ENCODE assay signal across 7 mouse cellular contexts in the genomic region with DNA sequence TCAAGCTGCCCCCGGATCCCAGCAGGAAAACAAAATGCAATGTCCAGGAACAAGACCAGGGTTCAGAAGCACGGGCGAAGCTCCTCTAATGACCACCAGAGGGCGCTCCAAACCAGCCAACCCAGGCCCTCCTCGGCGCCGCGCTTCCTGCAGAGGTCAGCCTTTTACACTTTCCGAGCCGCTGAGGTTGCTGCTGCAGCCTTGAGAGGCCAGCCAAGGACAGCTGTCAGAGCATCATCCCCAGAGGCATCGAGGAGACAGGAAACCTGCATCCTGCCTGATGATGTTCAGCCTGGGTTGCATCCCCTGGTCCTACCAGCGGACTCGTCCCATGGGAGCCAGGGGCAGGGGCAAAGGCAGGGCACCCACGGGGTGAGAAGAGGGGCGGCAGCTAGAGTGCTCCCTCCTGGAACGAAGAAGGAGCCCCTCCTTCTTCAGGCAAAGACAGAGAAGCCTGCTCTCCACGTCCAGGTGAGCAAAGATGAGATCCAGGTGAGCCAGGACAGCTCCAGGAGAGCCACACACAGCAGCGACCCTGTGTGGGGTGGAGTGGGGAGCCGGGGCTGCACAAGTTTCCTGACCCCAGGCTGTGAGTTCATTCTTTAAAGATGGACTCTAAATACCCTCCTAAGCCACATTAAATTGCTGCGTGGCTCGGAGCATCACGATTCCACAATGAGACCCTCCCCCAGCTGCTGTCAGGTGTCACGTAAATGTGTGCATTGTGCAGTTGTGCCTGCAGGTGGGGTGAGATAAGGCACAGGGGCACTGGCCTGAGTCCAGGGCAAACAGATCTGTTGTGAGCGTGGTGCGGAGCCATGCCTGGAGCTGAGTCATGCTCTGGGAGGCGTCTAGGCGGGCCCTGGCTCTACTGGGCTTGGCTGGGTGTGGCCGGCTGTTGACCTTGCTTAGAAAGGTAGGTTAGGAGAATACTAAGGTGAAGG. TPM values are rescaled to one million over a fixed set of nuclear protein-coding genes. Genes with fewer than 3 reads are reported as not detected.
DNase-seq lines count a peak whose midpoint lies in the region; ATAC-seq lines count a peak whose summit lies in the region.

Gene Arhgap22, plus strand, starts transcription at position 204 of the 944 bp plus-strand sequence.

- no peak within 1 kb of the TSS for H3K27ac ChIP-seq in embryonic facial prominence, embryonic 13.5 days
- no peak within 1 kb of the TSS for H3K27ac ChIP-seq in limb, embryonic 12.5 days
- H3K27ac ChIP-seq in midbrain, embryonic 14.5 days (replicated peaks; ENCODE audit: low read depth, low read length): no peak within 1 kb of the TSS

- WGBS in embryonic facial prominence, embryonic 13.5 days: 12% methylated on average over 28 of the region's 28 CpGs
- 16% methylated on average over 28 of the region's 28 CpGs for WGBS in limb, embryonic 12.5 days
- 19% methylated on average over 28 of the region's 28 CpGs for WGBS in midbrain, embryonic 14.5 days

- peak within 1 kb of the TSS; percentile 18; the same call in 1 of the 2 replicates for H3K4me3 ChIP-seq in embryonic facial prominence, embryonic 13.5 days
- H3K4me3 ChIP-seq in limb, embryonic 12.5 days (replicated peaks): no peak within 1 kb of the TSS
- H3K4me3 ChIP-seq in midbrain, embryonic 14.5 days (replicated peaks; ENCODE audit: low read depth, low read length): 0 out of 2 replicates have a peak within 1 kb of the TSS, but pooled peaks have one; percentile 13

- H3K27me3 ChIP-seq in embryonic facial prominence, embryonic 13.5 days: peaks cover 46% of the 10 kb centered on the region
- peaks cover 34% of the 10 kb centered on the region for H3K27me3 ChIP-seq in limb, embryonic 12.5 days
- H3K27me3 ChIP-seq in midbrain, embryonic 14.5 days (ENCODE audit: control insufficient read depth, insufficient read depth, low read length): peaks cover 5% of the 10 kb centered on the region; the same call in 1 of the 2 replicates

- H3K4me2 ChIP-seq in embryonic facial prominence, embryonic 13.5 days: peak within 1 kb of the TSS; percentile 55
- H3K4me2 ChIP-seq in limb, embryonic 12.5 days: peak within 1 kb of the TSS; percentile 46
- peak within 1 kb of the TSS; percentile 53 for H3K4me2 ChIP-seq in midbrain, embryonic 14.5 days (ENCODE audit: low read length)

- peak; percentile 89 to 91 for DNase-seq in adrenal gland, postnatal 36 days
- DNase-seq in heart, adult 8-10 months (ENCODE audit: low spot score): peak; percentile 82
- peak; percentile 69 to 84 for DNase-seq in kidney, adult 8-10 months
- peak; percentile 95 for DNase-seq in midbrain, embryonic 14.5 days
- DNase-seq in spleen, adult 12 weeks (ENCODE audit: low spot score): peak; percentile 53

- H3K4me1 ChIP-seq in embryonic facial prominence, embryonic 13.5 days: peaks cover 8% of the 10 kb centered on the region
- peaks cover 6% of the 10 kb centered on the region for H3K4me1 ChIP-seq in limb, embryonic 12.5 days (replicated peaks)
- 0 out of 2 replicates have a peak, but pooled peaks cover 4% of the 10 kb centered on the region for H3K4me1 ChIP-seq in midbrain, embryonic 14.5 days (ENCODE audit: control insufficient read depth, insufficient read depth, low read length)

- no peaks in the 10 kb centered on the region for H3K36me3 ChIP-seq in embryonic facial prominence, embryonic 13.5 days
- H3K36me3 ChIP-seq in limb, embryonic 12.5 days: no peaks in the 10 kb centered on the region
- no peaks in the 10 kb centered on the region for H3K36me3 ChIP-seq in midbrain, embryonic 14.5 days (ENCODE audit: control insufficient read depth, insufficient read depth, low read length)

- H3K9ac ChIP-seq in embryonic facial prominence, embryonic 13.5 days: peak within 1 kb of the TSS; percentile 58; the same call in 1 of the 2 replicates
- H3K9ac ChIP-seq in limb, embryonic 12.5 days (replicated peaks): peak within 1 kb of the TSS; percentile 42
- peak within 1 kb of the TSS; percentile 48 for H3K9ac ChIP-seq in midbrain, embryonic 14.5 days (replicated peaks; ENCODE audit: low read length)

- ATAC-seq in embryonic facial prominence, embryonic 13.5 days (ENCODE audit: insufficient number of reproducible peaks, insufficient read depth, low FRiP score, low TSS enrichment, low read depth): 0 out of 2 replicates have a peak, but pooled peaks have one; percentile 52
- peak; percentile 65 for ATAC-seq in limb, embryonic 12.5 days (ENCODE audit: insufficient number of reproducible peaks, insufficient read depth, low FRiP score, low TSS enrichment, low read depth)
- peak; percentile 87 for ATAC-seq in midbrain, embryonic 14.5 days (ENCODE audit: low FRiP score, low TSS enrichment)

- H3K9me3 ChIP-seq in embryonic facial prominence, embryonic 13.5 days: no peaks in the 10 kb centered on the region
- no peaks in the 10 kb centered on the region for H3K9me3 ChIP-seq in limb, embryonic 12.5 days
- H3K9me3 ChIP-seq in midbrain, embryonic 14.5 days (ENCODE audit: control insufficient read depth, low read length): no peaks in the 10 kb centered on the region

RNA-seq across cellular contexts. Expression of gene Arhgap22, which starts in this region (rescaled TPM):
- total RNA-seq in adrenal gland, postnatal 36 days (2021): 1 to 10 TPM; 3.6 to 5.3 TPM
- polyA plus RNA-seq in embryonic facial prominence, embryonic 13.5 days (2015; fragmentation: Nextera tagmentation; extraction: Ambion mirVana): 4.1 and 8.3 TPM in 2 replicates
- 1 to 10 TPM in 3 of 4 experiments, under 1 TPM in 1; 0.65 to 2.4 (median 1.2) TPM for total RNA-seq in heart, adult 8-10 months (2022)
- polyA plus RNA-seq in limb, embryonic 12.5 days (2016; fragmentation: Nextera tagmentation; extraction: Ambion mirVana): 5.2 and 5.9 TPM in 2 replicates
- 1.3 and 1.4 TPM in 2 replicates for polyA plus RNA-seq in midbrain, embryonic 14.5 days (2014; fragmentation: Nextera tagmentation; extraction: Ambion mirVana)
